Mouse (Mus musculus): ENCODE results near the gene Zfp609. TPM values are rescaled to one million over a fixed set of nuclear protein-coding genes. Genes with fewer than 3 reads are reported as not detected.
"Not testable (repeated sequence)": the region's sequence is repeated elsewhere in the genome, so short reads cannot be mapped to it uniquely, and the experiment has no call there.

Zfp609 gene
- total RNA-seq, 2 experiments from 2014 or later = 59.4 to 65.0 TPM

DNA sequence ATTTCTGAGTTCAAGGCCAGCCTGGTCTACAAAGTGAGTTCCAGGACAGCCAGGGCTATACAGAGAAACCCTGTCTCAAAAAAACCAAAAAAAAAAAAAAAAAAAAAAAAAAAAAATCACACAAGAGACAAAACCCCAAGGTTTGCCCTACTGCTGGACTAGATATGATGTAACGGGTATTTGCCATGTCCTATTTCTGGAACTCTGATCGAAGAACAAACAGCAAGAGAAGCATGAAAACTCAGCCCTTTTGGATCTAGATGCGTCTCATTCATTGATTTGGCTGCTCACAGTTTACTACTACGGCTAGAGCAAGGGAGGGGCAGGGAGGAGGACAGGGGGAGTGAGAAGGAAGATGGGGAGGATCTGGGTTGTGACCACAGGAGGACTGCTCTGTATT, 5.4 kb downstream of the Zfp609 start:
- no peak for DNase-seq
- intact Hi-C loops (cut with DNase I) = loop anchor here (10.0 kb wide), 1 partner anchor 57 kb away; no protein-coding TSS in a partner anchor

GRCm38 (mm10) chr9:65820301-65820700, 7.1 kb downstream of the Zfp609 start:
- DNase-seq = no peak
- intact Hi-C loops (cut with DNase I) = loop anchor here (10.0 kb wide), 1 partner anchor 56 kb away; no protein-coding TSS in a partner anchor

DNA sequence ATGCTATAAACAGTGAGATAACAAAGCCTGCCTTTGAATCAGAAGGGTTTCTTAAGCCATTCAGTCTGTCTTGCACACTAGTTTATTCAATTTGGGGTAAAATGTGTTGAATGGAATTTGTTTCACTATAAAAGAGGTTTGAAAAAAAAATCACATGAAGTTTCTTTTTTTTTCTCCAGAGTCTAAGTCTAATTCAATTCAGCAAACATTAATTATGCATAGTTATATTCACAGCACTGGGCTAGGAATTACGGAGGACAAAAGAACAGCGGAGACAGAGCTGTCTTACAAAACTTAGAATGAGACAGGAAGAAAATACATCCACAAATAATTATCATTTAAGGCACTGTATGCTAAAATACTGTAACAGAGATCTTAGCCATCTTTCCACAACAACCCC, 9.0 kb downstream of the Zfp609 start:
- intact Hi-C loops (cut with DNase I) = no loop called here
- DNase-seq = no peak

GRCm38 (mm10) chr9:65812841-65813240, 14.5 kb downstream of the Zfp609 start:
- no peak for DNase-seq
- intact Hi-C loops (cut with DNase I) = no loop called here

- intact Hi-C loops (cut with DNase I) = no loop called here
- no peak for DNase-seq
Measured at GRCm38 (mm10) chr9:65811784-65812183, 15.6 kb downstream of the Zfp609 start.

DNA sequence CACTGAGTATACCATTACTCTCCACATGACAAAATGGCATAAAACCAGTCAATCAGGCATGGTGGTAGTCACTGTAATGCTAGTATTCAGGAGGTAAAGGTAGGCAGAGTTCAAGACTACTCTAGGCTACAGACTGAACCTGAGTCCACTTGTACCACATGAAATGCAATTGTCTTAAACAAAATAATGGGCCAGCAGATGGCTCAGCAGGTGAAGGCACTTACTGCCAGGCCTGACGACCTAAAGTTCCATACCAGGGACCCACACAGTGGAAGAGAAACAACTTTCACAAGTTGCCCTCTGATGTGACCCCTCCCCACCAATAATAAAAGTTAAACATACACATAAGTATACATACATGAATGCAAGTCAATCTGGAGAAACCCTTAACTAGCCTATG, 19.5 kb downstream of the Zfp609 start:
- no peak for DNase-seq
- intact Hi-C loops (cut with DNase I) = no loop called here

- intact Hi-C loops (cut with DNase I) = no loop called here
- peak; percentile 38 for DNase-seq
Measured at GRCm38 (mm10) chr9:65807251-65807650, 20.1 kb downstream of the Zfp609 start.

DNA sequence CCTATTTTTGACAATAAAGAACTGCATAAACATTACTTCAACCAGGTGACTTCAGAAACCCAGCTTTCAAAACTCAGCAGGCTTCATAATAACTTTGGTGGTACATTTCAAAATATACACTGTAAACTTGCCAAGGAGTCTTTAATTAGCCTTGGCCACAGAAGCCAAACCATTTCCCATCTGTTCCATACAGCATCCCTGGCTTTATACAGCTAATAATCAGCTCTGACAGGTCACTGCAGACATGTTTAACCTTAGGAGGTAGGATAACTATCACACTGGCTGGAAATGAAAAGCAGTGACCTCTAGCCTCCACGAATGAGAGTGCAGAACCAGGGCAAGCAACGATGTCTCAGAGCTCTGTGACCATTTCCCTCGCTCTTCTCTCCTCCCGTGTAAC, 27.6 kb downstream of the Zfp609 start:
- intact Hi-C loops (cut with DNase I) = no loop called here
- no peak for DNase-seq

GRCm38 (mm10) chr9:65795651-65796050, 31.7 kb downstream of the Zfp609 start:
- intact Hi-C loops (cut with DNase I) = no loop called here

GRCm38 (mm10) chr9:65794313-65794712, 33.1 kb downstream of the Zfp609 start:
- no peak for DNase-seq
- intact Hi-C loops (cut with DNase I) = no loop called here

More at GRCm38 (mm10) chr9:65795651-65796050, 31.7 kb downstream of the Zfp609 start:
- DNase-seq = no peak

DNA sequence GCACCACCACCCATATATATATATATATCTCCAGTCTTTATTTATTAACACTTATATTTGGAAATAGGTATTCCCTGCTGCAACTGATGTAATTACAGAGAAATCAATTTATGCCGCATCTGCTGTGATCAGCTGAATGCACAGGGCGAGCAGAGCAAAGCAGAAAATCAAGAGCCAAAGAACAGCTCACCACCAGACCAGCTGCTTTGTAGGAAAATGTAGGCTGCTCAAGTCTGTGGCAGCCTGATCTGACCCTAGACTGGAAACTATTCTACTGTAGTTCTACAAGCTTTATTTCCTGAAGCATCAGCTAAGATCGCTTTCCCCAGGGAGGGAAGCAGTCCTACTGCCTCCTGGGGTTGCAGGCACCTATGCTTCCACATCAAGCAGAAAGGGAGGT, 33.9 kb downstream of the Zfp609 start:
- no peak for DNase-seq
- intact Hi-C loops (cut with DNase I) = no loop called here

GRCm38 (mm10) chr9:65793086-65793485, 34.3 kb downstream of the Zfp609 start:
- peak; percentile 70 for DNase-seq
- intact Hi-C loops (cut with DNase I) = no loop called here

DNA sequence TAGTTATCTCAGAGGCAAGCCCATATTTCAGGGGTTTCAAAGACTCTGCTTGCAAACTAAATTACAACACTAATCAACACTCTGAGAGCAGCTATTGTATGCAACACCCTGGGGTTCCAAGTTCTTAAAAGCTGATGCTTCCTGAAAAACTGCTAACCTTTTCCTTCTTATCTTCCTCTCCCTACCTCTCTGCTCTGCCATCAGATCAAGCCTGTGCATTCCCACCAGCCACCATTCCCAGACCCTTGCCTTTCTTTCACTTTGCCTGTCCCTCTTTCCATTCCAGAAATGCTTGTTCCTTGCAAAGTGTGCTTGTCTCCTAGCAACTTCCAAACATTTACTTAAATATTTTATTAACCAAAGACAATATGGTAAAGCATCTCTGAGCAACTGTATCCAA, 35.5 kb downstream of the Zfp609 start:
- no peak for DNase-seq
- intact Hi-C loops (cut with DNase I) = no loop called here

GRCm38 (mm10) chr9:65791106-65791505, 36.3 kb downstream of the Zfp609 start:
- no peak for DNase-seq
- intact Hi-C loops (cut with DNase I) = no loop called here

DNA sequence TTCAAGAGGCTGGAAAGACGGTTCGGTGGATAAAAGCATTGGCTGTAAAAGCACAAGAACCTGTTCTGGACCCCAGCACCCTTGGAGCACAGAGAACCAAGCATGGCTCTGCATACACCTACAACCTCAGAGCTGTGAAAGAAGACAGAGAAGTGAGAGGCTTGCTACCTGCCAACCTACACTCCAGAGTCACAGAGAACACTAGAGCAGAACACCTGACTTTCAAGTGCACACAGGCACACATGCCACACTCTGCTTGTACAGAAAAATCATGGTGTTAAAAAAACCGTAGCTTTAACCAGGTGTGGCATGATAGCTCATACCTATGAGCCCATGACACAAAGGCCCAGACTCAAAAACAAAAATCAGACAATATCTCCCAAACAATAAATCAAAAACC, 37.6 kb downstream of the Zfp609 start:
- intact Hi-C loops (cut with DNase I) = no loop called here
- no peak for DNase-seq

DNA sequence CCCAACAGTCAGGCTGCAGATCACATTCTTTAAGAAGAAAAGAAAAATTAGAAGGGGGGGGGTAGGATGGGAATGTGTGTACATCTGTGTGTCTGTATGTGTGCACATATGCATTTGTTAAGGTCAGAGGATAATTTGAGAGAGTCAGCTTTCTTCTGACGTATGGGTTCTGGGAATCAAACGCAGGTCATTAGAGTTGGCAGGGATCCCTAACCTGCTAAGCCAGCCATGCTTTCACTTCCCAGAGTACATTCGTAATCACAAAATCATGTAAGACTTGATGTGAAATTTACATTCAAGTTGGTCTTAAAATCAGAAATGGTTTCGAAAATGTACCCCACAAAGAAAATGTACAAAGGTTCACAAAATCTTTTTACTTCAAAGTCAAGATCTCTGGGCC, 38.8 kb downstream of the Zfp609 start:
- intact Hi-C loops (cut with DNase I) = no loop called here
- no peak for DNase-seq

DNA sequence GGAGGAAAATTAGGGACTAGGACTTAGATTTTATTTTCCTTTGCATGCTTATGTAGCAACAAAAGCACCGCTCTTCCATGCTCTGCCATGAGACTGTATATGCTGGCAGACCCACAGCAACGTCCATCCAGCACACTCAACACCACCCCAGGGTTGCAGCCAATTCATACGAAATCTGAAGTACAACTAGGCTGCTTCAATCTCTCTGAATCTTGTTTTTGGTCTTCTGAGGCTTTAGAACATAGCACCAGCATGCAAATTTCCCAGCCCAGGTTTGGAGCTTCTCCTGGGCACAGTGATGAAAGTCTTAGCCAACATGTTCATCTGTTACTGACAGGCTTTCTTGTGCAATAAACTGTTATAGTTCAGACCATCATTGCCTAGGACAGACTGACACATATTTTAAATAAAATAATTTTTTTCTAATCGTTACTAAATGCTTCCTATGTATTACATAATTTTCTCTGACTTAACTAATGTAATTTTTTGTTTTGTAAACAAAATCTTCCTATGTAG, 39.5 kb downstream of the Zfp609 start:
- DNase-seq = no peak
- intact Hi-C loops (cut with DNase I) = no loop called here

DNA sequence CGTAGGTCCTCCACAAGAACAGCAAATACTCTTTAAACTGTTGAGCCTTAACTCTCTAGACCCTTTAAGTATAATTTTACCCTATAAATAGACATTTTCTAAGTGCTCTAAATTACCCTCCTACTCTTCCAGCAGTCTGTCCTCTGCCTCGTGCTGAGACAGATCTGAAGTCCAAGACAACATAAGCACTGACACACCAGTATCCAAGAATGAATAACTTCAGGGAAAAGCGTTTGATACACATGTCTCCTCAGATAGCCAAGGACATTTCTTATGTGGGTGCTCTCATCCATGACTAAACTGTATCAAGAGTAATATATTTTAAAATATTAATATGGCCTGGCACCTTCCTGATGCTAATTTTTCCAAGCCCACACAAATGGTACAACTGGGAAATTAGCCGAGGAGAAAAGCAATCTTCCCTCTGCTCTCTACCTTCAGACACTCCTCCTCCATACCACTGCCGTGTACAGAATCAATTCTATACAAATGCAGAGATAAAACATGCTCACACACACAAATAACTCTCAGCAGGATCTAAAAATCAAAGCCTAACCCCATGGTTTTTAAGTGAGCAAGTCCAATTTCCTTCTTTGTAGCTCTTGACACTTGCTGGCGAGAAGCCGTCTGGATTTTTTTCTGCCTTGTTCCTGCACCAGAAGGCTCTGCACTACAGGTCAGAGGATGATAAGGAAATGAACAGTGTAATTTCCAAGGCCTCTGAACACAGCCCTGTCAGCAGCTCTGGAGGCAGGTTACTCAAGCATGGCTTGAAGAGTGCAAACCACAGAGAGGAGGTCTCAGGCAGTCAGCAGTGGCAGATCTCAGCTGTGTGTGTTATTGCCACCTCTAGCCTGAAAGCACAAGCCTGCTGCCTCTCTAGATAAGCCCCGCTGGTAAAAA, 40.2 kb downstream of the Zfp609 start:
- DNase-seq = peak; percentile 75
- intact Hi-C loops (cut with DNase I) = no loop called here

GRCm38 (mm10) chr9:65785772-65786368, 41.5 kb downstream of the Zfp609 start:
- intact Hi-C loops (cut with DNase I) = no loop called here
- no peak for DNase-seq

GRCm38 (mm10) chr9:65779619-65780018, 47.7 kb downstream of the Zfp609 start:
- intact Hi-C loops (cut with DNase I) = loop anchor here (5.0 kb wide), 1 partner anchor 48 kb away; the partner anchor contains the start of gene Zfp609
- DNase-seq = not testable (repeated sequence)

DNA sequence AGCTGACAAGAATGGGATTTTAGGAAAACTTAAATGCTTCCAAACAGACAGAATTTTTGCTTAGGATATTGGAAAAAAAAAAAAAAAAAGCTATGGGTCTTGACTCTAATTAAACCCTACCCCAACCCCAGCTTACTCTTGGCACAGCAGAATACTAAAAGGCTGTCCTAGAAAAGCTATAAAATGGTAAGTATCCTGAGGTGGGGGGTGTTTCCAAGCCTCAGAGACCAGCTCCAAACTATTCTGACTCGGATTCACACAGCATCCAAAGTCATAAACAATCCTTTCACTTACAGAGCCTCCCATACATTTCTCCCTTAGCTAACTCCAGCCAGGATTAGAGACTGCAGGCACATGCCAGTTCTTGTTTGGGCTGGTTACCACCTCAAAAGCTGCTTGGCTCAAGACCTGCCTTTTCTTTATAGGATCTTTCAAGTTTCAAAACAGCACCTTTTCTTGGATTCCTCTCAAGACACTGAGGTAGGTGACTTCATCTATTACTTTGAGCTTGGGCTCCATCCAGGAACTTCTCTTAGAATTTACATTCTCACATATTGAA, 50.4 kb downstream of the Zfp609 start:
- intact Hi-C loops (cut with DNase I) = no loop called here

More for the DNA sequence above, 50.4 kb downstream of the Zfp609 start:
- no peak for DNase-seq

All from left cerebral cortex, postnatal 4 days (tissue).